Mouse (Mus musculus) monocyte, adult 2 months (primary cell): Measurements from ENCODE around the gene Nkx6-1.

Source experiments
- DNase-seq, 2 experiments: peaks; one replicate each; pipeline ENCODE4 v3.0.0; 2022; ENCODE audit warnings: low spot score in 2 of 2, low read depth in 1 of 2

The Nkx6-1 gene

DNA sequence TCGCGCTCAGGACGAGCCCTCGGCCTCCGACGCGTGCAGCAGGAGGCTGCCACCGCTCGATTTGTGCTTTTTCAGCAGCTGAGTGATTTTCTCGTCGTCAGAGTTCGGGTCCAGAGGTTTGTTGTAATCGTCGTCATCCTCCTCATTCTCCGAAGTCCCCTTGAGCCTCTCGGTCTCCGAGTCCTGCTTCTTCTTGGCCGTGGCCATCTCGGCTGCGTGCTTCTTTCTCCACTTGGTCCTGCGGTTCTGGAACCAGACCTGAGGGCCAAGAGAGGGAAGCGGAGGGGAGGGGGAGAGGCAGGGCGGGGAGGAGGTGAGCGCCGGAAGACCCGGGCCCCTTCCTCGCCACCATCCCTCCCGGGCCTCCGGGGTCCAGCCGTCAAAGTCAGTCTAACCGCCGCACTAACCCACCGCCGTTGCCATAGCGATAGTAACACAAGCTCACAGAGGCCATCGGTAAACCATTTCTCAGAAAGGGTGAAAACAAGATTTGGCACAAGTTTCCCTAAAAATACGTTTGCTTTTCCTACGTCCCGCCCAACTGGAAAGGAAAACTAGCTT lies 5.3 kb downstream of the Nkx6-1 start:
- no peak for DNase-seq

DNA sequence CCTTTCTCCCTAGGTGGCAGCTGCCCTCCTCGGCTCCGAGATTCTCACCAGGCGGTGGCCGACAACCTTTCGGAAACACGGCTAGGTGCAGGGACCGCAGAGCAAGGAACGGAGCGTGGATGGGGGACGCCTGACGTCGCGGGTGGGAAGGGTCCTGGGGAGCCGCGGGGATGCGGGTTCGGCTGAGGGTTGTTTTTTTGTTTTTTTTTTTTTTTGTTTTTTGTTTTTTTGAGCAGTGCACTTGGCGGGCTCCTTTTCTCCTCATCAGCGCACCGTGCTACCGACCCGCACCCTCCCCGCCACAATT lies 5.9 kb downstream of the Nkx6-1 start:
- DNase-seq: no peak

DNA sequence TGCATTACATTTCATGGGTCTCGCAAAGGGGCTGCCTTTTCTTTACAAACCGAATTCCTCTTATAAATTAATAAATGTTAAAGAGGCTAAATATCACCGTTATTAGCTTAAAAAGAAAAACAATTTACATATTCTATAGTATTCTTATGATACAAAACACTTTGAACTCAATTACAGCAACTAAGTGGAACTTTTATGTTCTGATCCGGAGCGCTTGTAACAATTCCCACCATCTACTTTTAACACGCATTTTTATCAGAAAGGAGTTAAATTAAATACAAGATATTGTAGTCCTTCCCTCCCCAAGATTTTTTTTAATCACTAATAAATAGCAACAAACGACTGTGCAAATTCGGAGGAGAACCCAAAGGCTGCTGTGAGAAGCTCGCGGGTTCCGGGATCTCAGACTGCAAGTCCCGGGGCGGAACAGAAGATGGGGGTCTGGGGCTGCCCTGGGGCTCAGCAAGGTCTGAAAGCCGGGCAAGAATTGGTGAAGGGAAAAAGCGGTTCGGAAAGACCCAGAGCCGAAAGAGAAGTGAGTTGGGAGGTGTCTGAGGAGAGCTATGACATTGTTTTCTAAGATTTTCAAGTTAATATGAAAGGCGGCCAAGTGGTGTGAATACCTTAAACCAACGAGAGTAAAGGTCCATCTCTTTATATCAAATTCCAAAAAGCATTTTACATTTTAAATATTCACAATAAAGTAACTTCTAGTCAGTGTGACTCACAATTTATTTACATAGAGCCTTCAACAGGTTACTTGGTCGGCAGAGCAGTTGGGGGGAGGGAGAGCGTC lies 6.4 kb downstream of the Nkx6-1 start:
- no peak for DNase-seq

DNA sequence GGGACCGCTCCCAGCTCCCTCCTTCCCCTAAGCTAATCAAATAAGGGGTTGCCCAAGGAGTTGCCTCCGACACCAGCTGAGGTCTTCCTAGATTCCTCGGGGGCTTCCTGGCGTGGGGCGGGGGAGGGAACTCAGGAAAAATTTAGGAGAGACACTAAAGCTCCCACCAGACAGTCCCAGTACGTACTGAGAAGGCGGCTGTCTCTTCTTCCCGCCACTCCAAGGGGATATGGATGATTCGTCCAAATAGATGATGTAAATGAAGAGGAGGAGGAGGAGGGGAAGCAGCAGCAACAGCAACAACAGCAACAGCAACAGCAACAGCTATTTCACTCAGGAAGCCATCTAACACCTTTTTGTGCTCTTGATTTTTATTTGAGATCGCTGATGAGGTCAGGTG lies 7.1 kb downstream of the Nkx6-1 start:
- no peak for DNase-seq

DNA sequence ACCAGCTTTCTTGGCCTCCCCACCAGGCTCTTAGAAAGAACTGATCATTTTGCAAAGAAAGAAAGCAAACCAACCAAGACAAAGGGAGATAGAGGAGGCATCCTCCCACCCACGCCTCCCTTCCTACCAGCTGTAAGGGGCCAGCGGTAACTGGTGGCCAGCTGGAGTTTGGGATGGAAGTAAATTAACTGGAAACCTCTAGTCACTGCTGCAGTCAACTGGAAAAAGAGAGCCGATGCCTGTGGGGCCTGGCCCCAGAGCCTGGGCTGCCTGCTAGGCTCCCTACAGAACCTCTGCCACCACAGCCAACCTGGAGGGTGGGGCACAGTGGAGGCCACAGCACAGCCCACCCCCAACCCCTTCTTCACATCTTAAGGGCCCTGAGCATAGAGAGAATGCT lies 8.7 kb downstream of the Nkx6-1 start:
- no peak for DNase-seq

DNA sequence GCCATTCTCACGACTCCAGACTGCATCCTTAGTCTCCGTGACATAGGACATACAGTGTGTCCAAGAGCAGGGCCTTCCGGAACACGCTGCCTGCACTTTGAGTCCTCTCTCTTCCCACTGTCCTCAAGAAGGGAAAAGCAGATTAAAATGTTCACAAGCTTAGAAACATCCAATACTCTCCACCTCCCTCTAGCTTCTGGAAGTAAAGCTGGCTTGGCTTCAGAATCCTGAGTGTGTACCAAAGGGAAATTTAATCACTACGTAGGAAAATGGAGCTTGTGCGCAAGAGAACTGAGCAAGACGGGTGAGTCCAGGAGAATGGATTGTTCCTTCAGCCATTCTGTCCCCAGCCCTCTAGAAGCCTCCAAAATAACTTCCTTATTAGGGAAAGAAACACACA lies 9.4 kb downstream of the Nkx6-1 start:
- DNase-seq: no peak

GRCm38 (mm10) chr5:101647726-101648686 lies 16.8 kb downstream of the Nkx6-1 start:
- no peak for DNase-seq

DNA sequence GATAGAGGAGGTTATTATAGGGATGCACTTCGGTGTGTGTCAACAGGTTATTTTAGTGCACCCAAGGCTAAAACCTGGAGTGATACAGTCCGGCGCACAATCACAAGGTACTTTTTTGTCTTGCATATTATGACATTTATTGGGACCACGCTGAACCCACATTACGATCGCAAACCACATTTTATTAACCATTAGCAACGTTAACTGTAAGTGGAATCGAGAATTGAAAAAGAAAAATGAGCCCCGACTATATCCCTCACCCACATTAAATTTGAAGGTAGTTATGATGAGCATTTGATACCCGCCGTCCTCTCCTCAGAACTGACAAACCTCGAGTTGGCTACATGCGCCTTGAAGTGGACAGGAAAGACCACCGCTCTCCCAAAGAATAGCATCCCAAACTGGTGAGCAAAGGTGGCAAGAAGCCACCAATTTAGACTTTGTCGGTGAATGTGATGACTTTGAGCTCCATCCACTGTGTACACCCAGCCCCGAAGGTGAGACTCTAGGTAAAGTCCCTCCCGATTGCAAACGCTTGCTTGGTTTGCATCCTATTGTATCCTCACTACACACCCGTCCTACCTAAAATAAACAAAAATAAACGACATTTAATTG lies 17.7 kb downstream of the Nkx6-1 start:
- no peak for DNase-seq

DNA sequence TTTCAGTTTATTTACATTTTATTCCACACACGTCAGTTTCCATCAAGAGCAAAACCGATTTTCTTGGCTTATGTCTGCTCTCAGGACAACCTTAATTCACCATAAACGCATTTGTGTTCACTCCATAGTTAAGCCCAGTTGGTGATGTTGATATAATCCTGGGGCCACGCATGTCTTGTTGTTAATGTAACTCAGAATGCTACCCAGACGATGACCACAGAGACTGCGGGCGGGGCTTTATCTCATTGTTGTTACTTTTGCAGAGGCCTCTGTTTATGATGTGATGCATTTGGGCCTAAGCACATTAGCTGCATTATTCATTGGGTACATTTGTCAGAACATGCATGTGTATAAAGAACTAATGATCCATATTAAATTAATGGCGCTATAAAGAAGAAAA lies 19.7 kb downstream of the Nkx6-1 start:
- DNase-seq: no peak

- DNase-seq: no peak
These were observed 26.7 kb downstream of the Nkx6-1 start for GRCm38 (mm10) chr5:101638101-101638500.
